Mouse (Mus musculus) olfactory bulb, adult 2 months (tissue): ENCODE data around the gene Rassf3. TPM values are rescaled to one million over a fixed set of nuclear protein-coding genes. Genes with fewer than 3 reads are reported as not detected.

Experiments
- H3K27ac ChIP-seq: fragments of 200-500 bp; 2 replicates; pipeline ENCODE4 v1.5.1; 2012; ENCODE audit warnings: low read depth, low read length; ENCODE audit not compliant: insufficient read depth
- H3K4me1 ChIP-seq: fragments of 200-500 bp; 2 replicates; pipeline ENCODE4 v1.6.1; 2012; ENCODE audit warnings: low read length; ENCODE audit not compliant: control insufficient read depth, insufficient read depth
- H3K4me3 ChIP-seq: fragments of 200-500 bp; 2 replicates; pipeline ENCODE4 v1.5.1; 2012; ENCODE audit warnings: mild to moderate bottlenecking, low read depth, low read length, moderate library complexity; ENCODE audit not compliant: insufficient read depth
- CTCF ChIP-seq: fragments of 200-500 bp; IDR thresholded peaks from 2 replicates; pipeline ENCODE4 v1.5.1; 2012; ENCODE audit warnings: low read depth, mild to moderate bottlenecking, low read length, moderate library complexity; ENCODE audit not compliant: insufficient read depth
- POLR2A ChIP-seq: fragments of 200-500 bp; IDR thresholded peaks from 2 replicates; pipeline ENCODE4 v1.6.1; 2012; ENCODE audit warnings: mild to moderate bottlenecking, low read depth, low read length, moderate library complexity; ENCODE audit not compliant: insufficient read depth
- WGBS: fragments of 180-500 bp; shearing (Covaris S2); methylation state at CpG from one replicate; pipeline ENCODE4 v1.1.7; 2018; 5-methylcytosine and 5-hydroxymethylcytosine counted together
- polyA plus RNA-seq: library from polyadenylated mRNA; stranded (reverse); fragments of >200 nt; gene quantifications from 2 replicates; pipeline ENCODE4 v1.2.4, GENCODE M21; 2012; ENCODE audit warnings: low replicate concordance; ENCODE audit not compliant: missing spikeins, insufficient read depth, insufficient read length

Rassf3 gene
- polyA plus RNA-seq, 1 experiment: not detected

GRCm38 (mm10) chr10:121477433-121477832 is 1.3 kb upstream of the Rassf3 start:
- H3K4me1 ChIP-seq: peaks cover 17% of the 10 kb centered on the region
- WGBS: 51% methylated on average over 10 of the region's 10 CpGs

GRCm38 (mm10) chr10:121476968-121477337 is 806 bp upstream of the Rassf3 start:
- 26% methylated on average over 8 of the region's 8 CpGs for WGBS
- Histone ChIP-seq H3K27ac (no peak overlapping the region), H3K4me3 (no peak overlapping the region; the same call in 1 of the 2 replicates), H3K4me1 (peaks cover 17% of the 10 kb centered on the region)
- TF ChIP-seq CTCF (no peak), POLR2A (no peak)

More at GRCm38 (mm10) chr10:121477433-121477832, 1.3 kb upstream of the Rassf3 start:
- Histone ChIP-seq H3K27ac (no peak overlapping the region), H3K4me3 (no peak overlapping the region)
- TF ChIP-seq CTCF (no peak), POLR2A (no peak)

GRCm38 (mm10) chr10:121475672-121476146 is 438 bp downstream of the Rassf3 start:
- peaks cover 21% of the 10 kb centered on the region for H3K4me1 ChIP-seq
- TF ChIP-seq POLR2A (no peak), CTCF (no peak)
- peak overlapping the region; percentile 58 for H3K4me3 ChIP-seq
- no peak overlapping the region for H3K27ac ChIP-seq
- under 1% methylated on average over 44 of the region's 45 CpGs for WGBS

- TF ChIP-seq POLR2A: no peak
- TF ChIP-seq CTCF: no peak
- 21% methylated on average over 31 of the region's 31 CpGs for WGBS
- Histone ChIP-seq H3K27ac (no peak overlapping the region), H3K4me3 (peak overlapping the region; percentile 58), H3K4me1 (peaks cover 21% of the 10 kb centered on the region)
Observed at GRCm38 (mm10) chr10:121475101-121475671, 961 bp downstream of the Rassf3 start.

GRCm38 (mm10) chr10:121474288-121474687 is 1.9 kb downstream of the Rassf3 start:
- H3K4me3 ChIP-seq: no peak overlapping the region
- TF ChIP-seq POLR2A (no peak), CTCF (no peak)
- peaks cover 21% of the 10 kb centered on the region for H3K4me1 ChIP-seq
- H3K27ac ChIP-seq: no peak overlapping the region
- 62% methylated on average over 4 of the region's 4 CpGs for WGBS

GRCm38 (mm10) chr10:121473723-121474215 is 2.4 kb downstream of the Rassf3 start:
- H3K4me3 ChIP-seq: no peak overlapping the region
- peaks cover 21% of the 10 kb centered on the region for H3K4me1 ChIP-seq
- WGBS: 78% methylated on average over 12 of the region's 12 CpGs
- no peak overlapping the region for H3K27ac ChIP-seq
- no peak for TF ChIP-seq CTCF
- TF ChIP-seq POLR2A: no peak

GRCm38 (mm10) chr10:121472593-121473217 is 3.4 kb downstream of the Rassf3 start:
- H3K27ac ChIP-seq: no peak overlapping the region
- WGBS: 85% methylated on average over 11 of the region's 11 CpGs
- H3K4me3 ChIP-seq: no peak overlapping the region
- TF ChIP-seq CTCF: no peak
- no peak for TF ChIP-seq POLR2A
- H3K4me1 ChIP-seq: peaks cover 22% of the 10 kb centered on the region

- TF ChIP-seq CTCF (no peak), POLR2A (no peak)
- Histone ChIP-seq H3K27ac (no peak overlapping the region), H3K4me3 (no peak overlapping the region), H3K4me1 (peaks cover 27% of the 10 kb centered on the region)
- 56% methylated on average over 8 of the region's 8 CpGs for WGBS
Observed at GRCm38 (mm10) chr10:121471570-121472197, 4.5 kb downstream of the Rassf3 start.

- WGBS: 93% methylated on average over 3 of the region's 3 CpGs
- no peak for TF ChIP-seq POLR2A
- TF ChIP-seq CTCF: no peak
- H3K4me3 ChIP-seq: no peak overlapping the region
- no peak overlapping the region for H3K27ac ChIP-seq
- H3K4me1 ChIP-seq: peaks cover 12% of the 10 kb centered on the region
Observed at GRCm38 (mm10) chr10:121469625-121470024, 6.5 kb downstream of the Rassf3 start.
